Mouse (Mus musculus) bone marrow macrophage, adult 2 months (primary cell): Measurements from ENCODE around the gene Notch2.

Experiments used
- CTCF ChIP-seq: IDR thresholded peaks from 2 replicates; pipeline ENCODE4 v1.5.1; 2012; ENCODE audit warnings: low read depth, mild to moderate bottlenecking, low read length, moderate library complexity
- POLR2A ChIP-seq: IDR thresholded peaks from 2 replicates; pipeline ENCODE4 v1.6.1; 2012; ENCODE audit warnings: mild to moderate bottlenecking, low read depth, low read length, borderline replicate concordance

DNA sequence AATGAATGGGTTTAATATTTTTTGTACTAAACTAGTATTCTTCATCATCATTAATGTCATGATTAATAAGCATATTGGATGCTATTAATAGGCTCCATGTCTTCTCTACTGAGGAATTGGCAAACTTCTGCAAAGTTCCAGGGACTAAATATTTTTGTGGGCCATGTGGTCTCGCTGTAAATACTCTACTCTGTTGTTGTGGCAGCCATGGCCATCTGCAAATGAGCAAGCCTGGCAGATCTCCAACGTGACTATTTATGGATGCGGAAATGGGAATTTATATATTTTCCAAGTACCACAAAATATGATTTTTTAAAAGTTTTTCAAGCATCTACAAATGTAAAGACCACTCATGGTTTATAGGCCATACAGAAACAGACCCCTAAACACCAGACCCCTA lies 54.1 kb downstream of the Notch2 start:
- TF ChIP-seq POLR2A (no peak), CTCF (no peak)
